In the genomic region with DNA sequence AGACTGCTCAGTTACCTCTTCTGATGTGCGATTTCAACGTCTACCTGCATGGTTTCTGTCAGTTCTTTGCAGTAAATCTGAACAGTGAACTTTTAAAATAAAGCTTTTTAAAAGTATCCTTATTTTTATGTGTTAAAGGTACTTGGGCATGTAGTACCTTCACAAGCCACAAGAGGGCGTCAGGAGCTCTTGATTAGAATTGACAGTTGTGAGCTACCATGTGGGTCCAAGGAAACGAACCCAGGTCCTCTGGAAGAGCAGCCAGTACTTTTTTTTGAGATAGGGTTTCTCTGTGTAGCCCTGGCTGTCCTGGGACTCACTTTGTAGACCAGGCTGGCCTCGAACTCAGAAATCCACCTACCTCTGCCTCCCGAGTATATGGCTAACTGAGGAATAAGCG, we compare ENCODE assay signal across 9 mouse cellular contexts.
DNase-seq lines count a peak whose midpoint lies in the region; ATAC-seq and TF ChIP-seq lines count a peak whose summit lies in the region.
"Had no signal": no experiment of that assay in that cellular context is flagged by ENCODE, and none has a peak within 500 bp of the region (broad histone marks: within the 10 kb centered on the region; RNA-seq: fewer than 3 reads in every experiment).

No protein-coding gene starts in this region.

- no peaks in the 10 kb centered on the region for H3K4me1 ChIP-seq in heart, postnatal 0 days (ENCODE audit: control insufficient read depth, insufficient read depth)
- H3K4me1 ChIP-seq in spleen, adult 2 months (ENCODE audit: control insufficient read depth, insufficient read depth, insufficient read length), result no peaks in the 10 kb centered on the region
- no peaks in the 10 kb centered on the region for H3K4me1 ChIP-seq in liver, adult 2 months (ENCODE audit: control insufficient read depth, insufficient read depth, low read length)
- no peaks in the 10 kb centered on the region for H3K4me1 ChIP-seq in stomach, postnatal 0 days (replicated peaks; ENCODE audit: control insufficient read depth, insufficient read depth)
- H3K4me1 ChIP-seq: embryonic facial prominence, embryonic 12.5 days had no signal

- no peak for ATAC-seq in heart, postnatal 0 days (ENCODE audit: insufficient read depth, low read depth)
- no peak for ATAC-seq in stomach, postnatal 0 days (ENCODE audit: low FRiP score, low TSS enrichment)
- no peak for ATAC-seq in frontal cortex, adult (ENCODE audit: low TSS enrichment)

- no peak overlapping the region for H3K4me2 ChIP-seq in heart, postnatal 0 days (ENCODE audit: low read depth, low read length)
- no peak overlapping the region for H3K4me2 ChIP-seq in stomach, postnatal 0 days (replicated peaks; ENCODE audit: low read depth)
- H3K4me2 ChIP-seq: embryonic facial prominence, embryonic 12.5 days had no signal

- H3K27me3 ChIP-seq in heart, postnatal 0 days (ENCODE audit: control insufficient read depth, insufficient read depth, low read length), result no peaks in the 10 kb centered on the region
- no peaks in the 10 kb centered on the region for H3K27me3 ChIP-seq in spleen, adult 2 months (ENCODE audit: control insufficient read depth, insufficient read depth, low read length)
- H3K27me3 ChIP-seq in liver, adult 2 months (ENCODE audit: control insufficient read depth, insufficient read depth, low read length), result no peaks in the 10 kb centered on the region
- no peaks in the 10 kb centered on the region for H3K27me3 ChIP-seq in stomach, postnatal 0 days (ENCODE audit: control insufficient read depth, insufficient read depth, low read length)
- H3K27me3 ChIP-seq: embryonic facial prominence, embryonic 12.5 days had no signal

- H3K36me3 ChIP-seq in heart, postnatal 0 days (replicated peaks; ENCODE audit: control insufficient read depth, insufficient read depth, low read length), result peaks cover 56% of the 10 kb centered on the region
- H3K36me3 ChIP-seq in spleen, adult 2 months (ENCODE audit: control insufficient read depth, insufficient read depth, low read length), result peaks cover 15% of the 10 kb centered on the region
- H3K36me3 ChIP-seq in liver, adult 2 months (ENCODE audit: control insufficient read depth, insufficient read depth, low read length), result no peaks in the 10 kb centered on the region
- no peaks in the 10 kb centered on the region for H3K36me3 ChIP-seq in stomach, postnatal 0 days (ENCODE audit: control insufficient read depth, insufficient read depth, low read length)
- H3K36me3 ChIP-seq: embryonic facial prominence, embryonic 12.5 days had no signal

- H3K9ac ChIP-seq in heart, postnatal 0 days (replicated peaks; ENCODE audit: low read depth, low read length), result no peak overlapping the region
- no peak overlapping the region for H3K9ac ChIP-seq in liver, adult 2 months (ENCODE audit: low read depth, low read length)
- no peak overlapping the region for H3K9ac ChIP-seq in stomach, postnatal 0 days (ENCODE audit: low read length)
- H3K9ac ChIP-seq: embryonic facial prominence, embryonic 12.5 days had no signal

- peak; percentile 65 for TF ChIP-seq CTCF in heart, postnatal 0 days (IDR thresholded peaks at IDR 0.05; ENCODE audit: low read depth)
- peak; percentile 24; the same call in 1 of the 2 replicates for TF ChIP-seq CTCF in spleen, adult 2 months (IDR thresholded peaks at IDR 0.05; ENCODE audit: extremely low read depth, insufficient read depth, insufficient read length, insufficient replicate concordance)
- TF ChIP-seq CTCF in liver, adult 2 months (IDR thresholded peaks at IDR 0.05; ENCODE audit: low read depth, low read length), result peak; percentile 30
- peak; percentile 85 for TF ChIP-seq CTCF in stomach, postnatal 0 days (IDR thresholded peaks at IDR 0.05; ENCODE audit: low read depth)

- H3K27ac ChIP-seq in heart, postnatal 0 days (ENCODE audit: low read depth), result no peak overlapping the region
- H3K27ac ChIP-seq in spleen, adult 2 months (ENCODE audit: insufficient read depth, low read length), result no peak overlapping the region
- H3K27ac ChIP-seq in liver, adult 2 months (replicated peaks; ENCODE audit: insufficient read depth, low read depth, low read length), result no peak overlapping the region
- H3K27ac ChIP-seq in stomach, postnatal 0 days (replicated peaks), result no peak overlapping the region
- H3K27ac ChIP-seq: embryonic facial prominence, embryonic 12.5 days had no signal

- TF ChIP-seq EP300 in heart, postnatal 0 days (IDR thresholded peaks at IDR 0.05; ENCODE audit: low read depth), result no peak
- no peak for TF ChIP-seq EP300 in stomach, postnatal 0 days (optimal IDR thresholded peaks at IDR 0.05)

- WGBS in heart, postnatal 0 days, result 45% methylated on average over 7 of the region's 7 CpGs
- WGBS in spleen, adult 2 months, result 47% methylated on average over 7 of the region's 7 CpGs
- WGBS in liver, adult 2 months, result 42% methylated on average over 7 of the region's 7 CpGs
- WGBS in stomach, postnatal 0 days, result 41% methylated on average over 7 of the region's 7 CpGs

- H3K9me3 ChIP-seq in heart, postnatal 0 days (replicated peaks; ENCODE audit: control insufficient read depth, low read length), result no peaks in the 10 kb centered on the region
- no peaks in the 10 kb centered on the region for H3K9me3 ChIP-seq in stomach, postnatal 0 days (ENCODE audit: control insufficient read depth, low read length)
- H3K9me3 ChIP-seq: embryonic facial prominence, embryonic 12.5 days had no signal

- TF ChIP-seq POLR2A in spleen, adult 2 months (IDR thresholded peaks at IDR 0.05; ENCODE audit: low read depth, low read length), result no peak
- no peak for TF ChIP-seq POLR2A in liver, adult 2 months (IDR thresholded peaks at IDR 0.05; ENCODE audit: extremely low read depth, insufficient read depth, low read length)

- no peak overlapping the region for H3K4me3 ChIP-seq in heart, postnatal 0 days (ENCODE audit: low read depth, low read length)
- no peak overlapping the region for H3K4me3 ChIP-seq in spleen, adult 2 months (ENCODE audit: extremely low read depth, insufficient read depth, insufficient read length)
- no peak overlapping the region for H3K4me3 ChIP-seq in liver, adult 2 months (ENCODE audit: insufficient read depth, low read depth, low read length)
- H3K4me3 ChIP-seq in stomach, postnatal 0 days (ENCODE audit: low read depth, low read length), result no peak overlapping the region
- H3K4me3 ChIP-seq: embryonic facial prominence, embryonic 12.5 days had no signal

- H3K79me2 ChIP-seq in liver, adult 2 months (ENCODE audit: control insufficient read depth, insufficient read depth, low read length), result no peaks in the 10 kb centered on the region

- peak; percentile 34 for DNase-seq in heart, postnatal 0 days (ENCODE audit: low spot score)
- no peak for DNase-seq in heart, adult 11 months
- peak; percentile 21 to 26 for DNase-seq in spleen, adult 2 months (ENCODE audit: low read depth in 1 of 2, low spot score in 2 of 2)
- no peak for DNase-seq in spleen, postnatal 4 days (ENCODE audit: low spot score in 2 of 2)
- peak; percentile 27 to 45 for DNase-seq in cerebellum, postnatal 36 days
- DNase-seq in liver, adult 2 months (ENCODE audit: extremely low read depth, low read depth, low spot score), result peak; percentile 56
- DNase-seq in stomach, postnatal 0 days (ENCODE audit: low spot score), result peak; percentile 67

Comparison
In these comparisons a context has a peak if more than half of its experiments do, and no peak if none do; other contexts are left out.
1. DNase-seq: peak in heart, postnatal 0 days (single experiment), spleen, adult 2 months (2 of 2), cerebellum, postnatal 36 days (2 of 2), liver, adult 2 months (single experiment) and stomach, postnatal 0 days (single experiment); none in heart, adult 11 months (single experiment) and spleen, postnatal 4 days (0 of 2).
2. CTCF ChIP-seq: peak in every context shown above with its lines; median percentile 85 in stomach, postnatal 0 days; 65 in heart, postnatal 0 days; 30 in liver, adult 2 months; 24 in spleen, adult 2 months.